Mouse (Mus musculus) cerebral cortex, adult 2 months (tissue): ENCODE results near the gene Rasl11b.

Experiments
- WGBS: fragments of 180-500 bp; shearing (Covaris S2); methylation state at CpG from one replicate; pipeline ENCODE4 v1.1.7; 2018; 5-methylcytosine and 5-hydroxymethylcytosine counted together

The Rasl11b gene

DNA sequence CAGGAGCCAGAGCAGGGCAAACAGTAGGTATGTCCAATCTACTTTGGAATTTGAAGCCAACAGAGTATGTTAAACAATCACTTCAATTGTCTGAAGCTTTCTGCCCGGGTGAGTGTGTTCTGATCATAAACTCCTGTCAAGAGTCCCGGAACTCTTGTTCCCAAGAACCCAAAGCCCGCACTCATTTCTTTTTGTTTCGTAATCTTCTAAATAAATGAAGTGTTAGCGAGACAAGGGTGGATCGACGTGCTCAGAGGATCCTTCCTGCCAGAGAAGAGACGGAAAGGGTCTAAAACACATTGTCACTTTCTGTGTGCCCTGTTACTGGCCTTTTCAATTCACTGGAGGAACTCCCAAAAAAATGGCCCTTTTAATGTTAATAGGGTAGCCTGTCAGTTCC is 6.2 kb upstream of the Rasl11b start:
- 66% methylated on average over 8 of the region's 8 CpGs for WGBS

DNA sequence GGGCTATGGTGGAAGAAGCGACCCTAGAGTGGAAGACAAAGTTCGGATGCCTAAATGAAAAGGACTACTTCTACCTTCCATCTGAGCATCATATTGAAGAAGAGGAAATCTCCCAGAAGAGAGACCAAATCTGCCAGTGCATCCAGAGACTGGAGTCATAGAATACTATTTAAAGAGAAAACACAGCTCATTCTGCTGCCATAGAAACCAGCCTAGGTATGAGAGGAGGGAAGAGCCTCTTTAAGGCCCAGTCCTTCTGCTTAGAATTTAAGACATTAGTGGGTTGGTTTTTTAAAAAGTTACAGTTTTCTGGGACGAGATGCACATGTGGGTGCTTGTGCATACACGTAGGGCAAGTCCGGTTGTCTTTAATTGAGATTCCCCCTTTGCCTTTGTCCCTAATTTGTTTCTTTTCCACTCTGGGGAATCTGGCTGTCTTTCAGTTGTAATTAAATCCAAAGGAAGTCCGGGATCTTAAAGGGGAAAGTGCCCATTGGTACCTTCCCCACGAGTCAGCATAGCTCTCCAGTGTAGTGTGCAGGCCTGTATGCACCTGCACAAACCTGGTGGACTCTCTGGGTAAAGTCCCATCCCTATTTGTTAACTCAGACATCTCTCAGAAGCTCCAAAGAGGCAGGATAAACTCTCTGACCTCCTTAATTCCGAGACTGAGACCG is 5.5 kb upstream of the Rasl11b start:
- WGBS: 29% methylated on average over 9 of the region's 9 CpGs

GRCm38 (mm10) chr5:74190161-74190491 is 5.0 kb upstream of the Rasl11b start:
- 20% methylated on average over 9 of the region's 9 CpGs for WGBS

DNA sequence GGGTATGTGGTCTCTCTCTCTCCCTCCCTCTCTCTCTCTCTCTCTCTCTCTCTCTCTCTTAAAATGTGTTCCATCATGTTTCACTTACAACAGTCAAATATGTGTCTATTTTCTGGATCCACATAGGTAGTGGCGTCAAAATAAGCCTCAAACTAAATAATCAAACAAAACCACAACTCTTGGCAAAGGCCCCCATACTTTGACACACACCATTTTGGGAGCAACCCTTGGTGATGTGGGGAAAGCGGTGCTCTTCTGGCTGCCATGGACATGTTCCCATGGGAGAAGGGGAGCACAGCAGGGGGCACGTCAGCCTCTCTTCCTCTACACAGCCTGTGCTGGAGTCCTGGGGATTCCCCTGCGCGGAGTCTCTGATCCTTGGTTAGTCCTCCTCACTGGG is 4.2 kb upstream of the Rasl11b start:
- 91% methylated on average over 5 of the region's 5 CpGs for WGBS

GRCm38 (mm10) chr5:74193008-74193407 is 2.1 kb upstream of the Rasl11b start:
- 53% methylated on average over 2 of the region's 2 CpGs for WGBS

GRCm38 (mm10) chr5:74193626-74194025 is 1.5 kb upstream of the Rasl11b start:
- 45% methylated on average over 7 of the region's 7 CpGs for WGBS

- 43% methylated on average over 16 of the region's 16 CpGs for WGBS
These were observed 852 bp upstream of the Rasl11b start for GRCm38 (mm10) chr5:74194027-74194840.

DNA sequence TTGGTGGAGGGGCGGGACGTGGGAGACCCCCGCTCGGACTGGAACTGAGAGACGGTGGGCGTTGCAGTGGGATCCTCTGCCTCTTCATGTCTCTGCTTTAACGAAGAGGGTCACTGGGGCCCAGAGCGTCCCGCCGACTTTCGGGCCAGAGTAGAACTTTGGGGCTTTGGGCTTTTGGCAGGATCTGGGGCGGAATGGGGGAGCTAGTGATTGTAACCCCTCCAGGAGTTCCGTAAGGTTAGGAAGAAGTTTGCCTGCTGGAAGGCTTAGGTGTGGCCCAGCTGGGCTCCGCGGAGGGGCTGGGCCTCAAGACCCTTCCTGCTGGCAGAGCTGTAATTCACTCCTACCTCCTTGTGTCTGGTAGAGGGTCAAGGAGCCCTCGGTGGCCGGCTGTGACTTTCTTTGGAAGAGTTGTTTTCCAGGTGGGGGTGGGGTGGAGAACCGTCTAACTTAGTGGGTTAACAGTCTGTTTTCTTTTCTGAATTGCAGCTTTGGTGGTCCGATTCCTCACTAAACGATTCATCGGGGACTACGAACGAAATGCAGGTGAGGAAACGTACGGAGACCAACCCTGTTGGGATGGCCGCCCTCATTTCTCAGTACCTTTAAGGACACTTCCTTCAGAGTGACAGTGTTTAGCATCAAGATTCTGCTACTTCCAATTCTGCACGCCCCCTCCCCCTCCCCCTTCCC is 674 bp downstream of the Rasl11b start:
- WGBS: 4% methylated on average over 27 of the region's 27 CpGs

DNA sequence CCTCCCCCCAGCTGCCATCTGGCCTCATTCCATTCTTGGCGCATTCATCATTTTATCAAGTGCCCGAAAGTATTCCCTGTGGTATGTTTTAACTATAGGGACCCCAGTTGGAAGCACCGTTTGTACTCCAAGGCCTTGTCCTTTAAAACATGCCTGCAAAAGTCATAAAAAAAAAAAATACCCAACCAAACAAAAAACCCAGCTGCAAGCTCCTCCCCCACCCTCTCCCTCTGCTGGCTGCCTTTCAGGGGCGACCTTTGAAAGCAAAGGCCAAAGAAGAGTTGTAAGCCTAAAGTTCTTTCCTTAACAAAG is 1.2 kb downstream of the Rasl11b start:
- 16% methylated on average over 4 of the region's 4 CpGs for WGBS

GRCm38 (mm10) chr5:74197541-74198330 is 2.6 kb downstream of the Rasl11b start:
- 38% methylated on average over 22 of the region's 22 CpGs for WGBS

DNA sequence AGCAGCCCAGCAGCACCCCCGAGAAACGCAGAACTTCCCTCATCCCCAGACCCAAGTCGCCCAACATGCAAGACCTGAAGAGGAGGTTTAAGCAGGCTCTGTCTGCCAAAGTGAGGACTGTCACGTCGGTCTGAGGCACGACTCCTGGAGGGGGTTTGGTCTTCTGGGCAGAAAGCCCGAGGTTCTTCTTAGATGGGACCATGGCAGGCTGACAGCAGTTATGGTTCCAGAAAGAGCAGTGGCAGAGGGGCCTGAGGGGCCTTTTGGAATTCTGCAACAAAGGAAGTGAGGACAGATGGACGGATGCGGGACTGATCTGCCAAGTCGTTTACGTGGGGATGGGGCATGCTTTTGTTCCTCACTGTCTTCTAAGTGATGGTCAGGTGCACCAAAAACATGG is 3.4 kb downstream of the Rasl11b start:
- WGBS: 55% methylated on average over 11 of the region's 11 CpGs

- WGBS: 73% methylated on average over 13 of the region's 13 CpGs
These were observed 4.7 kb downstream of the Rasl11b start for GRCm38 (mm10) chr5:74199793-74200192.

DNA sequence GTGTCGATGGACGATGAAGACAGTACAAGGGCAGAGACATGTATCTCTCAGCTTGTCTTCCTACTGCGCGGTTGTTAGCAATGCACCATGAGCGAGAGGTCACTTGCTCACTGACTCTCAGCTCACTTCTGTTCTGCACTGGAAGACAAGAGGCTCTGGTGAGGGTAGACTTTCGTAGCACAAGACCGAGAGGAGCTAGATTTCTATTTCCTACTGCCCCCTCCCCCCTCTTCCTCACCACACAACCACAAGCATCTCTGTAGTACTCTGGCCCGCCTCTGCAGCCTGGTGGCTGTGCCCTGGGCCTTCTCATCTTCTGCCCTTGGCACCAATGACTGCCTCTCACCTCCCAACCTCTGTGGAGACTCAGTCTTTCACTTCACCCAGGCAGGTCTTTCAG is 5.4 kb downstream of the Rasl11b start:
- WGBS: 69% methylated on average over 8 of the region's 8 CpGs

- WGBS: 63% methylated on average over 10 of the region's 10 CpGs
These were observed 6.7 kb downstream of the Rasl11b start for GRCm38 (mm10) chr5:74201570-74202357.

GRCm38 (mm10) chr5:74202515-74202914 is 7.4 kb downstream of the Rasl11b start:
- 90% methylated on average over 4 of the region's 4 CpGs for WGBS

DNA sequence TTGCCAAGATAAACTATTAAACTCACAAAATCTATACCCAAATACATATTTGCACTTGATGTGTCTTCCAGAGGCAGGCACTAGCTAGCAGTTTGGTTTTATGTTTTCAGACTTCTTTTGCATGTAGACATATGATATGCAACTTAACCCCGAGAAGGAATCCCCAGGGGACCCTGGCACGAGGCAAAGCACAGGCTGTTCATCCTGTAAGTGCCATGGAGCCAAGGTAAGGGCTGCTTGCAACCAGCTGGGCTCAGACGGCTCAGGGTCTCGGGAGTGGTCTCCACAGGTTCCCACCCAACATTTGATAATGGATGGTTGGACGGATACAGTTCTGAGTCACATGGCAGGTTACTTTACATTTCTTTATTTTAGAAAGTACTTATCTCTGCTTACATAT is 9.4 kb downstream of the Rasl11b start:
- WGBS: 73% methylated on average over 5 of the region's 5 CpGs

DNA sequence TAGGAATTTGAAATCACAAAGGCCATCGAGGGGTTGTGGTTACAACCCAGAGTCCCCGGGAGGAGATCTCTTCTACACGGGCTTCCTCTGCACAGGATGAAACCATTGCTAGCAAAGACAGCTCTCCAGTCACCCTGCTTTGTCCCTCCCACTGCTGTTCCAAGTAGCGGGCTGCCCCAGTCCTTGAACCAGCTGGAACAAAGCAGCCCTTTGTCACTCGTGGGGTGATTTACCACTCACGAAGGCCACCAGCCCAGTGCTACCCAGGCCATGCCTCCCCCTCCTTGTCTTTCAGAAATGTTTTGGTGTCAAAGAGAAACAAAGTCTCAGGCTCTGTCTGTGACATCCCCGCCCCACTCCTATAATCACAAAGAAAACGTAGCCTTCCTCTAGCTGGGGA is 10.4 kb downstream of the Rasl11b start:
- WGBS: 52% methylated on average over 8 of the region's 8 CpGs

GRCm38 (mm10) chr5:74206038-74206437 is 11.0 kb downstream of the Rasl11b start:
- WGBS: 90% methylated on average over 7 of the region's 7 CpGs

- WGBS: 86% methylated on average over 7 of the region's 7 CpGs
These were observed 11.6 kb downstream of the Rasl11b start for GRCm38 (mm10) chr5:74206649-74207048.

DNA sequence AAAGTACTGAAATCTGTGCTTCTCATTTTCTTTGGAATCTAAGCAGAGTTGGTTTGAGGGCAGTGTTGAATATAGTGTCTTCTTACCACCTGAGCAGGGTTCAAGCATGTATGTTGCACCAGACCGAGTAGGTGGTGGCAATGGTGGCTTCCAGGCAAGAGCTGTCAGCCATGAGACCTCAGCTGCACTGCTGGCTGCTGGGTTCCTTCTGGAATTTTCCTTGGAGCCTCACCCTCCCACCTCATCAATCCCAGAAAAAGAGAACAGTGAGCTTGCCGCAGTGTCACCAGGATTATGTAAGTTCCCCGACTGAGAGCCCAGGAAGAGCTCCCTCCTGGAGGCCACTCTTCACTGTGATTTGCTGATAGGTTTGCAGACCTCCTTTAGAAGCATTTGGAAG is 12.1 kb downstream of the Rasl11b start:
- 48% methylated on average over 3 of the region's 3 CpGs for WGBS

GRCm38 (mm10) chr5:74208438-74208837 is 13.4 kb downstream of the Rasl11b start:
- WGBS: 80% methylated on average over 7 of the region's 7 CpGs
